Mouse (Mus musculus) brain, embryonic 14.5 days (tissue): ENCODE measurements around the gene Exoc3l4.

ENCODE experiments used
- CTCF ChIP-seq: fragments of 200-500 bp; IDR thresholded peaks from 2 replicates; pipeline ENCODE4 v1.5.1; 2012; ENCODE audit warnings: inconsistent platforms, mild to moderate bottlenecking, moderate library complexity, borderline replicate concordance; ENCODE audit not compliant: insufficient read depth, insufficient read length; ENCODE audit errors: extremely low read depth
- POLR2A ChIP-seq: fragments of 200-500 bp; IDR thresholded peaks from 2 replicates; pipeline ENCODE4 v1.6.1; 2012; ENCODE audit warnings: mild to moderate bottlenecking, inconsistent platforms, borderline replicate concordance; ENCODE audit not compliant: poor library complexity, insufficient read depth, insufficient read length, severe bottlenecking; ENCODE audit errors: extremely low read depth

DNA sequence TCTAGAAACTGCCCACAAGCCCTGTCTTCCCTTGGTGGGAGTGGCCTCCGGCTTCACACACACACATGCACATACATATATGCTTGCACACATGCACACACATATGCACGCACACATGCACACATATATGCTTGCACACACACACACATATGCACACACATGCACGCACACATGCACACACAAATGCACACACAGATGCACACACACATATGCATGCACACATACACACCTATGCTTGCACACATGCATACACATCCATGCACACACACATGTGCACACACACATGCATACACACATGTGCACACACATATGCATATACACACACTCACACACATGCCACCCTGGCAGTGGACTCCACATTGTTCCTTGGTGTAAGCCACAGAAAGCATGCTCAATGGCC is 57.6 kb downstream of the Exoc3l4 start:
- no peak for TF ChIP-seq CTCF
- no peak for TF ChIP-seq POLR2A
